In the genomic region with DNA sequence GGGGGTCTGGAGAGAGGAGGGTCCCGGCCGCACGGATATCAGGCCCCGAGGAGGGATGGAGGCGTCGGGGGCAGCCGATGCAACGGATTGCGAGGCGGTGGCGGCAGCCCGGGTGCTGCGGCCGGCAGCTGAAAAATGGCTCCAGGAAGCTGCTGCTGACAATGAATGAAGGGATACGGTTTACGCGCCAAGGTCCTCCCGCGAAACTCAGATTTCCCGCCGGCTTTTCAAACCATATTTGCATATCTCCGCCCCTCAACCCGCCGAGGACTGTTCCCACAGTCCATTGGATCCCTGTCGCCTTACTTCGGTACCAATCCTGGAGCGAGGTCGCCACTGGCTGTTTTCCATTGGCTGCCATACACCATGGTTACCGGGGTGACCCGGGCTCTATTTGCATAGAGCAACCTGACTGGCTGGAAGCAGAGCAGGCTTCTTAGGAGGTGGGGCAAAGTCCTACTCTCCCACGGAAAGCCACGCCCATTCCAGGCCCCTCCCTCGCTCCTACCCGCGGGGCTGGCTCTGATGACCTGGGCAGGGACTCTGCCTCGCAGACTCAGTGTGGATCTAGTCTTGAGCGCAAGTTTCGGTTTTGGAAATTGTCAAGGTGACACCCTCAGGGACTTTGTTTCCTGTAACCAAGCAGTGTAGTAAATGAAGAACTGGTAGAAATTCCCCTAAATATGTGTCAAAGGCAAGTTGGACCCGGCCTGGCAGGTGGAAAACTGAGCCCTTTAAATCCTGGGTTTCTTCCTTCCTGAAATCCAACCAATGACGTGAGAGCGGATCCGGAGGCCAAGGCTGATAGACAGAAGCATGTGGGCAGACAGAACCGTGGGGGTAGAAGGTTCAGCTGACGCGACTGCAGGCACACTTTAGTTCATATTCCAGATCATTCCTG, we compare ENCODE assay signal across 8 mouse cellular contexts. TPM values are rescaled to one million over a fixed set of nuclear protein-coding genes. Genes with fewer than 3 reads are reported as not detected.
DNase-seq lines count a peak whose midpoint lies in the region; ATAC-seq lines count a peak whose summit lies in the region.

Gene E2f3, minus strand, starts transcription at position 209 of the 901 bp plus-strand sequence.

- DNase-seq in adrenal gland, adult (ENCODE audit: inconsistent age in 2 of 2, low spot score in 1 of 2) = peak; percentile 99 to 100
- peak; percentile 99 for DNase-seq in embryo, embryonic 10.5 days (ENCODE audit: low spot score)
- peak; percentile 99 for DNase-seq in gastrocnemius, postnatal 14 days
- DNase-seq in left cerebral cortex, postnatal 10 days (ENCODE audit: extremely low spot score in 1 of 2, low spot score in 2 of 2) = peak; percentile 99 to 100
- peak; percentile 98 for DNase-seq in right cerebral cortex, postnatal 25 days
- peak; percentile 99 for DNase-seq in urinary bladder, postnatal 4 days (ENCODE audit: low spot score in 2 of 2)

- ATAC-seq in inflammation-experienced regulatory T-cells, adult 6 months = peak; percentile 89
- peak; percentile 90 for ATAC-seq in megakaryocyte-erythroid progenitor cell, adult 5-6 weeks (replicated peaks; ENCODE audit: low FRiP score, low TSS enrichment, poor library complexity, severe bottlenecking)

- intact Hi-C loops in gastrocnemius, postnatal 14 days (cut with DNase I; ENCODE audit: low total_unique reads) = no loop called here
- intact Hi-C loops in left cerebral cortex, postnatal 10 days (cut with DNase I) = loop anchor here (2.0 kb wide), 1 partner anchor 99 kb away; no protein-coding TSS in a partner anchor

RNA-seq across cellular contexts. Expression of gene E2f3, which starts in this region (rescaled TPM):
- total RNA-seq in gastrocnemius, postnatal 14 days (2021) = 10 to 100 TPM in 1 of 2 experiments, 1 to 10 TPM in 1; 7.9 to 11.0 TPM
- polyA plus RNA-seq in inflammation-experienced regulatory T-cells, adult 6 months (2017; shearing (Covaris generic)) = 1 to 10 TPM; 2.3 to 5.2 (median 2.9) TPM
- total RNA-seq in left cerebral cortex, postnatal 10 days (2021) = 10 to 100 TPM; 19.6 to 20.5 TPM
- 20.6 and 22.3 TPM in 2 replicates for total RNA-seq in megakaryocyte-erythroid progenitor cell, adult 5-6 weeks (2014; fragmentation: Nextera tagmentation)
- total RNA-seq in megakaryocyte-erythroid progenitor cell, adult 5-6 weeks (2017) = 13.1 and 14.8 TPM in 2 replicates

Comparison
In these comparisons a context has a peak if more than half of its experiments do, and no peak if none do; other contexts are left out.
1. Peak in every context shown above with its lines: DNase-seq and ATAC-seq.